Mouse (Mus musculus): ENCODE data around the gene Actl6b.
A peak's percentile ranks its signal among the peaks of the same experiment; 100 is the strongest.

Gene Actl6b

DNA sequence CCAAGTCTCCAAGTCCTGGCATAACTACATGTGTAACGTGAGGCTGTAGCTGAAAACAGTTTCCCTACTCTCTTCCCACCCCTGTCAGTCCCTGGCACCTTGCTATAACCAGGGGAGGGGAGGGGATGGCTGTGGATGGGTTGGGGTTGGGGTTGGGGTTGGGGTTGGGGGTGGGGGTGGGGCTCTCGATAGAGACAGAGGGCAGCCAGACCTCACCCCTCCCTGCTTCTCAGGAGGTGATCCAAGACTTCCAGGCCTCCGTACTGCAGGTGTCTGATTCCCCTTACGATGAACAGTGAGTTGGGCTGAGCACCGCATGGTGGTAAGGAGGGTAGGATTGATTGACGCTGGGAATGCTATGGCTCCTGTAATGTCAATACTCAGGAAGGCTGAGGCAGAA lies 12.4 kb downstream of the Actl6b start:
- no peak for DNase-seq

DNA sequence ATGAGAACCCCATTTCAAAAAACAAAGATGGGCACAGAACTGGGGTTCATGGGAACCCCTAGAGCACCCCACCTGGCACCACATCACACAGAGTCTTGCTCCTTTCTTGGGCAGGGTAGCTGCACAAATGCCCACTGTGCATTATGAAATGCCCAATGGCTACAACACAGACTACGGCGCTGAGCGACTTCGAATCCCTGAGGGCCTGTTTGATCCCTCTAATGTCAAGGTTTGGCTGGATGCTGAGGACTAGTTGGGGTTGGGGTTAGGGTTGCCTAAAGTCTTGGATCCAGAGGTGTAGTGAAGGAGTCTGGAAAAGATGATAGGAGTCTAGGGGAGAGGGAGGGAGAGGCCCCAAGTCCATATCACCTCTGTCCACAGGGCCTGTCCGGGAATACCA lies 13.1 kb downstream of the Actl6b start:
- DNase-seq, result no peak

DNA sequence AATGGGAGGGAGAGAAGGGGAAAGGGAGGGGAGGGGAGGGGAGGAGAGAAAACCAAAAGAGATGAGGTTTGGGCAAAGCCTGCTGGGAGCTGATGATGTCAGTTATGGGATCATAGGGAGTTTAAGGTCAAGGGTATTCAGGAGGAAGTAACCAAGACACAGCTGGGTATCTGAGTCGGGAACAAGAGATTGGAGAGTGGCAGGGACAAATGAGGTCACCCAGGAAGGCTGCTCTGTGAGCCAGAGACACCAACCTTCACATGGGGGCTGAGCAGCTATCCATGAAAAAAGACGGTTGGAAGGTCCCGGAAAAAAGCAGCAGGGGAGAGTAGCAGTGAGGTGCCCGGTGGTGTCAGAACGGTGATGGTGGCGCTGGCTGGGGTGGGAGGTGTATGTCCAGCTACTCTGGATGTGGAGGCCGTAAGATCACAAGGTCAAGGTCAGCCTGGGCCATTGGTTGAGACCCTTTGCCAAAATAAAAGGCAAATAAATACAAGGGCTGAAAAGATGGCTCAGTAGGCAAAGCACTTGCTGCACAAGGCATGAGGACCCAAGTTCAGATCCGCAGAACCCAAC lies 15.0 kb downstream of the Actl6b start:
- no peak for DNase-seq

DNA sequence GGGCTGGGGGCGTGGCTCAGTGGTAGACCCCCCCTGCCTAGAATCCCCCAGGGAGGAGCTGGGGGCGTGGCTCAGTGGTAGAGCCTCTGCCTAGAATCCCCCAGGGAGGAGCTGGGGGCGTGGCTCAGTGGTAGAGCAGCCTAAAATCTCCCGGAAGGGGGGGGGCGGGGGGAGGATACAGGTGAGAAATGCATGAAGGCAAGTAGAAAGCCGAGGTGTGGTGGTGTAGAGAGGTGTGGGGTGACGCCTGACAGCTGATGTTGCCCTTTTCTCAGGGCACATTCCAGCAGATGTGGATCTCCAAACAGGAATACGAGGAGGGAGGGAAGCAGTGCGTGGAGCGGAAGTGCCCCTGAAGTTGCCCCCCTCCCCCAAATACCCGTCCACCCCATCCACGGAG lies 15.7 kb downstream of the Actl6b start:
- DNase-seq, result no peak

DNA sequence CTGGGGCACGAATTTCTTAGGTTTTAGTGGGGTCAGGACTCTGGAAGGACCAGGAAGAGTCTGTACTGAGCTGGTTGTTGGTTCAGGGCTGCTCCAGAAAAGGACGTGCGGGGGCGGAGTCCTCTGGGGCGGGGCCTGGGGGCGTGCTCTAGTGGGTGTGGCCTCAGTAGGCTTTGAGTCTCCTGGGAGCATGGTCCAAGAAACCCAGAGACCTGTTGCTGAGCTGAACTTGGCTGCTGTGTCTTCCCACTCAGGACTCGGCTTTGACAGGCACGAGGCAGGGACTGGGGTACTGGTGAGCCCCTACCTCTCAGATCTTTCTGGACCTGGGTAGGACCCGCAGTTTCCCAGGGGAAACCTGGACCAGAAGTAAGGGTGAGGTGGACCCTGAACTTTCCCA lies 16.3 kb downstream of the Actl6b start, which contains the start of gene Tfr2:
Tfr2 (plus strand) TSS at position 176 of the 400 bp plus-strand sequence.
- peak; percentile 63 for DNase-seq

DNA sequence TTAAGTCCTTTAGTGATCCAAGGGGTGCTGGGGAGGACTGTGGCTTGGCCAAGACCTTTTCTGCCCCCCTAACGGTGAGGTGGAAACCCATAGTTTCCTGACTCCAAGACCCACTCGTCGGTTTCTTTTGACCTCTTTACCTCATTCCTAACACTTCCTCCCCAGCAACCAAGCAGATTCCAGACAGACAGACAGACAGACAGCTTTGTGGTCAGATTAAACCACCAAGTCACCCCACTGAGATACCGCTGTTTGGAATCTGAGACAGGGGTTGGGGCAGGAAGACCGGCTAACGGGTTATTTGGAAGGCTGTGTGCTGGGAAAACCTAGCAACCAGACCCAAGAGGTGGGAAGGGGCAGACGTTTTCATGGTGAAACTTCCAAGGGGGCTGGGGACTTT lies 16.9 kb downstream of the Actl6b start:
- no peak for DNase-seq

DNA sequence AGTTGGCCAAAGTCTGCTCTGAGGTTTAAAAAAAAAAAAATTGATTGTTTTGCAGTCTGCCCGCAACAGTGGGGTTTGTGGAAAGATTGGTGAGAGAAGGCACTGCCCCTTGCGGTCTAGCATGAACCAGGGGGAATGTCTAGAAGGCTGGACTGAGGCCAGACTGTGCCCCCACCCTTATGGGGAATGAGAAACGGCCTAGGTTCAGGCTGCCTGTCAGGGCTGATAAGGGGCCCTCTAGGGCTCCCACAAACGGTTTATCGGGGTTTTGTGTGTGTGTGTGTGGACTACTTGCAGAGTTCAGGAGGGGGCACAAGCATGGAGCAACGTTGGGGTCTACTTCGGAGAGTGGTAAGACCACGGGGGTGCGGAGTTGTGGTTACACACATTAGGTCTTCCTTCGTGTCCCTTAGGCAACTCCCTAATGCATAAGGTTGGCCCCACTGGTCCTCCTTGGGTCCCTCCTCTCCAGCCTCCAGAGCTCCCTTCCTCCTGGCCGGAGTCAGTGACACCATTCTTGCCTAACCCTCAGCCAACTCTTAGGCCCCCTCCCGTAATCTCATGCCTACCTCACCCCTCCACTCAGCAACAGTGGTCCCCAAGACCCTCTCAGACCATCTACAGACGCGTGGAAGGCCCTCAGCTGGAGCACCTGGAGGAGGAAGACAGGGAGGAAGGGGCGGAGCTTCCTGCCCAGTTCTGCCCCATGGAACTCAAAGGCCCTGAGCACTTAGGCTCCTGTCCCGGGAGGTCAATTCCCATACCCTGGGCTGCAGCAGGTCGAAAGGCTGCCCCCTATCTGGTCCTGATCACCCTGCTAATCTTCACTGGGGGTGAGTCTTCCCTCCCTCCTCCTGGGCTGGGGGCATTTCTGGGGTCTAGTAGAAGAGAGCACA lies 17.6 kb downstream of the Actl6b start:
- DNase-seq, result no peak

DNA sequence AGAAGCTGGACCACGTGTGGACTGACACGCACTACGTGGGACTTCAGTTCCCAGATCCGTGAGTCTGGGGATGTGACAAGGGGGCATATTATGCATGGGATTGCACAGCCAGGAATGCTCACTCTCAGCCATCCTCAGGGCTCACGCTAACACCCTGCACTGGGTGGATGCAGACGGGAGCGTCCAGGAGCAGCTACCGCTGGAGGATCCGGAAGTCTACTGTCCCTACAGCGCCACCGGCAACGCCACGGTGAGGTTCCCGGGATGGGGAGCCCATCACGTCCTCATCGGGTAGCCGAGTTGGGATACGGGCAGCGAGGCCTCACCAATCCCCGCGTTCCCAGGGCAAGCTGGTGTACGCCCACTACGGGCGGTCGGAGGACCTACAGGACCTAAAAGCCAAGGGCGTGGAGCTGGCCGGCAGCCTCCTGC lies 21.2 kb downstream of the Actl6b start:
- DNase-seq, result peak; percentile 41

DNA sequence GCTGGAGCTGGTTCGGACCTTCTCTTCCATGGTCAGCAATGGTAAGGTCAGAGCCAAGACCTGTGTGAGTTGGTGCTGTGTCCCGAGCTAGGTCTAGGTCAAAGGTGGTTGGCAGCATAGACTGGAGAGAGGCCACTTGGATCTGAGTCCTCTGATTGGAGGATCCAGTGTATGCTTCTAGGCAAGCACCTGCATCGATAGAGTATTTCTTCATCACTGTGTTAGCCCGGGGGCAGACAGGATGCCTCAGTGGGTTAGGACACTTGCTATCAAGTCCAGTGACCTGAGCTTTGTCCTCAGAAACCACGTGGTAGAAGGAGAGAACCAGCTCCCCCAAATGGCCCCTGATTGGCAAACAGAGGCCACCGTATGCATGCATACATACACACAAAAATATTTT lies 26.9 kb downstream of the Actl6b start:
- DNase-seq, result no peak

DNA sequence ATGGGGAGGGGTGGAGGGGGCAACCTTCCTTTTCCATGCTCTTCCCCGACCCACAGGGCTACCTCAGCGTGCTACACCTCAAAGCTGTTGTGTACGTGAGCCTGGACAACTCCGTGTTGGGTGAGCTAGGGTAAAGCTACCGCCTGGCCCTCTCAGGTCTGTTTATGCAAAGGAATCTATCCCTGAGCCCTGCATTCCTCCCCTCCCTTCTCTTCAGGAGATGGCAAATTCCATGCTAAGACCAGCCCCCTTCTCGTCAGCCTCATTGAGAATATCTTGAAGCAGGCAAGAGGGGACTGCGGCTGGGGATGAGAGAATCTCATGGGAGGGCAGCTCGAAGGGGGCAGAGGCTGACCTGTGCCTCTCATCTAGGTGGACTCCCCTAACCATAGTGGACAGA lies 29.4 kb downstream of the Actl6b start:
- no peak for DNase-seq

DNA sequence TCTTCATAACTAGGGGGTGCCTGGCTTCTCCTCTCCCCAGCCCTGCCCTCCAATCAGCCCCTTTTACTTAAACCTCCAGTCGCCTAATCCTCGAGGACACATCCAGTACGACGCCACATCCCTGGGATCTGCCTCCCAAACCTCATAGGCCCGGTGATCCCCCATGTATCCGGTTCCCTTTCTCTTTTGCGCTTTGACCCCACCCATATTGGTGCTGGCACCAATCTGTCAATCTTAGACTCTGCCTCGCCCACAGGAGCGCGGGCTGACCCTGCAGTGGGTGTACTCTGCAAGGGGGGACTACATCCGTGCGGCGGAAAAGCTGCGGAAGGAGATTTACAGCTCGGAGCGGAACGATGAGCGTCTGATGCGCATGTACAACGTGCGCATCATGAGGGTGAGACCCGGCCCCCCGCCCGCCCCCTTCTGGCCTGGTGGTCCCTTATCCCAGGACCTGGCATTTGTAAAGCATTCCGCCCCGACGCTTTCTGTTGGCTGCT lies 30.4 kb downstream of the Actl6b start:
- no peak for DNase-seq

DNA sequence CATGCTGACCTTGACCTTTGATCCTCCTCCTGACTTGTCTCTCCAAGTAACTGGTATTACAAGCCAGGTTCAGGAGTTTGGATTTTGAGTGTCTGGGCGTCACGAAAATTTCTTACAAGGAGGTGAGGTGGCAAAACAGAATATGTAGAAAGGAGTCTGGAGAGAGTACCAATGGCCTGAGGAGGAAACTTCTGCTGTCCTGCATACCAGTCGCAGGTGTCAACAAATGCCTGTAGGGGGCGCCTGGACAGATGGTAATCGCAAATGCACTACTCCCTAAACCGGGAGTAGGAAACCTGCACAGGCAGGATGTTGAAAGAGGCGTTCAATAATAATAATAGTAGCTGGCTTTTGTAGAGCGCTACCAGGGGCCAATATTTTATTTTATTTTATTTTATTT lies 31.7 kb downstream of the Actl6b start:
- peak; percentile 79 for DNase-seq

DNA sequence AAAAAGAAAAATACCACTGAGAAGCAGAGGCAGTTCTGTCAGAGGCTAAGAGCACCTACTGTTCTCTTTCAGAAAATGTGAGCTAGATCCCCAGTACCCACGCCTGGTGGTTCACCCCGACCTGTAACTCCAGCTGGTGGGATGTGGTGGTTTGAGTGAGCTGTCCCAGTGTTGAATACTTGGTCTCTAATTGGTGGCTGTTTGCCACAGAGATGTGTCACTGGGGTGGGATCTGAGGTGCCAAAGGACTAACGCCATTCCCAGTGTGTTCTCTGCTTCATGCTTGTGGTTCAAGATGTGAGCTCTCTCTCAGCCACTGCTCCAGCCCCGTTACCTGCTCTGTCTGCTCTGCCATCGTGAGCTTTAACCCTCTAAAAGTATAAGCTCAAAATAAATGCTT lies 37.2 kb downstream of the Actl6b start:
- no peak for DNase-seq

DNA sequence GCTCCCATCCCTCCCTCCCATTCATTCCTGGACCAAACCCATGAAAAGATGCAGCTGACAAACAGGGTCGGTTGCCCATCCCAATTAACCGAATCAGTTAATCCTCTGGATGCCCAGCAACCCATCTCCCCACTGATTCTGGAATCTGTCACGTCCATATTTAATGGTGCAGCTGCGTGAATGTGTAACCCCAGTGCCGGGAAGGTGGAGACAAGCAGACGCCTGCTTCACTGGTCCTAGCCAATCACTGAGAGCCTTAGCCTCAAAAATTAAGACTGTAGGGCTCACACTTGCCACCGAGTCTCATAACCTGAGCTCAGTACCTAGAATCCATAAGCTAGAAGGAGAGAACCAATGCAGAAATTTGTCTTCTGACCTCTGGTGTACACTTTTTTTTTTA lies 42.6 kb downstream of the Actl6b start:
- DNase-seq, result no peak

DNA sequence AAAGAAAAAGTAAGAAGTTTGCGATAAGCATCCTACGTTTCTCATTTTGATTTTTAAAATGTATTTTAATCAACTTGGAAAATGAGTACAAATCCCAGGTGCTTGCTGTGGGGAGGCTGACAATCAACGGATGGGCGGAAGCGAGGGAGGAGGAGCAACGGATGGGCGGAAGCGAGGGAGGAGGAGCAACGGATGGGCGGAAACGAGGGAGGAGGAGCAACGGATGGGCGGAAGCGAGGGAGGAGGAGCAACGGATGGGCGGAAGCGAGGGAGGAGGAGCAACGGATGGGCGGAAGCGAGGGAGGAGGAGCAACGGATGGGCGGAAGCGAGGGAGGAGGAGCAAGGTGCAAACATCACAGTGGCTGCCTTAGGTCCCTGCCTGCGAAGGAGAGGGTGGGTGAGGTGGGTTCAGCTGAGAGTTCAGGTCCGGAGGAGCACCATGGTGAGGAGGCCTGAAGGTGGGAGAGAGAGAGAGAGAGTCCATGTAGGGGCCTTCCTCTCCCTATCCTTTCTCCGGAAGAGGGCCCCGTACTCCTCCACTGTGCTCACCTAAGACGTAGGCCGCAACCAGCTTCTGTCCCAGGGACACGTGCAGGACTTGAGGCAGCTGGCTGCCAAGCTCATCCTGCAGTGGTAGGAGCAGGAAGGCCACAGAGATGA lies 43.4 kb downstream of the Actl6b start:
- no peak for DNase-seq

DNA sequence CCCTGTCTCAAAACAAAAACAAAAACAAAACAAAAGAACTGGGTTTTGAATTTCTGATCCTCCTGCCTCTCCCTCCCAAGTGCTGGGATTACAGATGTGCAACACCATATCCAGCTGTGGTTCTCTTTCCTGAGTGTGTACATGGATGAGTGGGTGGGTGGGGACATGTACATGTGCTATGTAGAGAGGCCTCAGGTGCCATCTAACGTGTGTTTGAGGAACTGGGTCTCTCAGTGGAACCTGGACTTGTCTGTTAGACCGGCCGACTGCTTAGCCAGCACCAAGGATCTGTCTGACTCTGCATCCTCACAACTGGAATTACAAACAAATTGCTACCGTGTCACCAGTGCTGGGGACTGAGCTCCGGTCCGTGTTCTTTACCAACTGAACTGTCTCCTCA lies 44.3 kb downstream of the Actl6b start:
- no peak for DNase-seq

DNA sequence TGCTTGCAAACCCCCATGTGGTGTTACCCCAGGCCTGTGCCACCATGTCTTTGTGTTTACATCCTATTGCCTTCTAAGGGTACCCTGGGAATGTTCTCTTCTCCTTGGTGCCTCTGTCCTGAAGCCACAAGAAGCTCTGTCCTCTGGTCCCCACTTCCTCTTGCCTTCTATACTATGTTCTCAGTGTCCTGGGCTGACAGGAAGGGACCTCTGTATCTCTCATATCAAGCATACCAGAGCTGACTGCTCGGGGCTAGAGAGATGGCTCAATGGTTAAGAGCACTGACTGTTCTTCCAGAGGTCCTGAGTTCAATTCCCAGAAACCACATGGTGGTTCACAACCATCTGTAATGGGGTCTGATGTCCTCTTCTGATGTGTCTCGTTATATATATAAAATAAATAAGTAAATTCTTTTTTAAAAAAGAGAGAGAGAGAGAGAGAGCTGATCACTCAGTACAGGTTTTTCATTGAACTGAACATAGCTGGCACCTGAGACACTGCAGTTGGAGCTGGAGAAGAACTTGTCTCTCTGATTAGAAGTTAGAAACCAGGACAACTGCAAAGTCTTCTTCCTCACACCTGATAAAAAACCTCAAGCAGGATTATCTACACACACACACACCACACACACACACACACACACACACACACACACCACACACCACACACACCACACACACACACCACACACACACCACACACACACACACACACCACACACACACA lies 44.9 kb downstream of the Actl6b start:
- DNase-seq, result no peak

DNA sequence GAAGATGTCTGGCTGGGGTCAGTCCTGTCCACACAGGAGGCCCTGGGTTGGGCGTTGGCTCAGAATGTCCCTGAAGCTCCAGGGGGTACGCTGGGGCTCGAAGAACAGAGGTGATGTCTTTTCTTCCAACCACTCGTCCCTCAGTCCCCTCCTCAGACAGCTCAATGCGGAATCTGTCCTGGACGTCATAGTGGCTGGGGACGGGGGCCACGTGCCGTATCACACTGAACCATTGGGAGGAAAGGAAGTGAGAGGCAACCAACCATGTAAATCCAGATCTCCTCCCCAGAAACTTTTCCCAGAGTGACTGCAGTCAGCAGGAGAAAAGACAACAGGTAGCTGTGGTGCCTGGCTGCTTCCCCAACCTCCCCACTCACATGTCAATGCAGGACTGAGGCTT lies 46.3 kb downstream of the Actl6b start:
- no peak for DNase-seq

DNA sequence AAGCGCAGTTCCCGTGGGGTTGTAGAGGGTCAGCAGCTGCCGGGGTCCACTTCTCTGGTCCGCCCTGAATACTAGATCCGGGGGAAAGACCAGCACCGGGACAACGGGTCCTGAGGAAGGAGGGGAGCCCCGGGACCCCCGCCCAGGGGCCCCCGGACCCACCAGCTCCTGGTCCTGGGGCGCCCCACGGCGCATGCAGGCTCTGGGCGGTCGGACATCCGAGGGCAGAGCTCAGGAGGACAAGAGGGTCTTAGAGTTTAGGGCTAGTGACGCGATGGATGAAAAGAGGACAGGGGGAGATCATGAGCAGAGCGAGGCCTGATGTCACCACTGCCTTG lies 46.9 kb downstream of the Actl6b start:
- no peak for DNase-seq

DNA sequence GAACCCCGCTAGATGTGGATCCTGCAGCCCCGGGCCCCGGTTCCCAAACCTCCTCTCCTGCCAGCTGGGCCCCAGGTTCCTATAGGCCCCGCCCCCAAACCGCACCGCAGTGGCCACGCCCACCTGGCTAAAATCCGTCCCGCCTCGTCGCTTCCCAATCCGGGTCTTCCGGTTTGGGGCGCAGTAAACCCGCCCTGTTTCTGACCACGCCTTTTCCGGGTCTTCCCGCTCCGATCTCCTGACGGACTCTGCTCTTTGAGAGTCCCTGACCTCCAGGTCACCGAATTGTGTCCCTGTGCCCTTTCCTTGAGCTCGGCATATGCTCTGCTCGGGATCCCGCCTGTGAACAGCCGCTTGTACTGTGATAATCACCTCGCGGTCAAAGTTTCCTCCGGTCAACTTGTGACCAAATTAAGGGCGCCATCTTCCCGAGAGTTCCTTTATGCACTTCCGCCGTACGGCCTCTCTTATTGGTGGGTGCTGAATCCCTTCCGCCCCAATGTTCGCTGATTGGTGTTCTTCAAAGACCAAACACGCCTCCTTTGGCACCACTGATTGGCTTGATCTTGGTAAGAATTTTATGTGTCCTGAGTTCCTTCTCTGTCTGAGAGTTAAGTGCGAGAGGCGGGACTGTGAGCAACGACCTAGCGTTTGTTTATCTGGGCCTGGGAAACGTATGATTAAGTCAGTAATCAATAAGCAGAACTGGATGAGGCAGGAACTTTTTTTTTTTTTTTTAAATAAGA lies 47.5 kb downstream of the Actl6b start, which contains the start of gene Mospd3:
Mospd3 (minus strand) TSS at position 440 of the 746 bp plus-strand sequence.
- DNase-seq, result peak; percentile 97

DNA sequence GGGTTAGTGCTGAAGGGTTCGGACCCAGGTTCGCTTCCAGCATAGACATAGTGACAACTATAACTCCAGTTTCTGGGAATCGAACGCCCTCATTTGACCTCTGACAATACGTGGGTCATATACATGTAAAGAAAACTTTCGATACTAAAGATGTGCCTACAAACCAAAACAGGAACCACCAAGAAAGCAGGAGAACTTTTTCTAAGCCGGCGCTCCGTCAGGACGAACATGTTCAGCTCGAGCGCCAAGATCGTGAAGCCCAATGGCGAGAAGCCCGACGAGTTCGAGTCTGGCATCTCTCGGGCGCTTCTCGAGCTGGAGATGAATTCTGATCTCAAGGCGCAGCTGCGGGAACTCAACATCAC lies 48.0 kb downstream of the Actl6b start:
- peak; percentile 36 for DNase-seq

DNA sequence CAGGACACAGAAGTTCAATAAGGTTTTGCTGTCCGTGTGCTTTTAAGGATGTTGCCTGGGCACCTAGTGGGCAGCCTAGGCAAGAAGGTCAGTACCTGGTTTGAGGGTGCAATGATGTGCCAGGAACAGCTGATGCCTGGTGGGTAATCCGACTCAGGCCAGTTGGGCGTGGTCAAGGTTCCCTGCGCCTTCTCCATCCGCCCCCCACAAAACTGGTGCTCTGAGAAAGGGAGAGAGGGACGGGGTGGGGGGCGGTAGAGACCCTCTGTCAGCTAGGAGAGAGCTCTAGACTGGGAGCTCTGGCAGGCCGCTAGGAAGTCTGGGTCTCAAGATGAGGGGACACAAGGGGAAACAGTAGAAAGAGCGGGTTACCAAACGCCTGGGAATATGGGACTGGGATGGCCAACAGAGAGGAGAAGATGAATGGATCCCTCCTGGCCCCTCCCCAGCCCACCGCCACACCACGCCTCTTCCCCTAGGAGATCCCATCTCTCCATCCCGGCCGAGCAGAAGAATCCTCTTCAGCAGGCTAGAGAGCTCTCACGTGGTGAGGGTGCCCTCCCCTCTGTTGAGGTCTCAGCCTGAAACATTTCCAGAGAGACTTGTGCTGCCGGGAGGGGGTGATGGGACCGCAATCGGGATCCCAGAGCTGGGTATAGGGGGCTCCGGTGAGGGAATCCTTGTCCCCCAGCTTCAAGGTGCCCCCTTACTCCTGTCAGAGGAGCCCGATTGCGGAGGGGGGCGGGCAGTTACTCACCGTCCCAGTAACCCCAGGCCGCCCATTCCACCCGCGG lies 54.7 kb downstream of the Actl6b start:
- no peak for DNase-seq
